Mouse (Mus musculus): ENCODE data around the gene Tmem217. TPM values are rescaled to one million over a fixed set of nuclear protein-coding genes. Genes with fewer than 3 reads are reported as not detected.

Tmem217 gene
- polyA plus RNA-seq (2021) = 0.33 TPM

DNA sequence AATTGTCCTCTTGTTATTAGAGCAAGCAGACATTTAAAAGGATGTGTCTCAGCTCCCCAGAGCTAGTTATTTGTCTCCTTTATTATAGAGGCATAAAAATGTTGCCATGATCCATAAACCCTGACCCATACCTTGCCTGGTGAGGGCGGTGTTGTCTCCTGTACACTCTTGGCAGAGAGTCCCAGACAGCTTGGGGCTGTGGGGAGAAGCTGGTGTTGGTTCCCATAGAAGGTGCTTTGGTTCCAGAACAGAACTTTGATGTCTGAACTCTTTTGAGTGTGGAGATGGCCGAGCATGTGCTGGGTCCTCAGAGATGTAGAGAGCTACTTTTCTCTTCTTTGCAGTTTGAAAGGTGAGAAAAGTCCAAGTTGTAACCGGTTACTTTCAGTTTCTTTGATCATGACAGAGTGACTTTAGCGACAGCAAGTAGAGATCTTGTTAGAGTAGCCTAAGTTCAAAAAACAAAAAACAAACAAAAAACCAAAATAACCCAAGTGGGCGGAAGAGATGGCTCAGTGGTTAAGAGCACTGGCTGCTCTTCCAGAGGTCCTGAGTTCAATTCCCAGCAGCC lies at the start of gene Tmem217:
Gene Tmem217 (minus strand): TSS at position 224 of the 571 bp plus-strand sequence.
- in situ Hi-C loops (cut with MboI; ENCODE audit: low pct_unique_long_range_greater_than_20kb) = no loop called here

GRCm38 (mm10) chr17:29601391-29601790 lies 49.2 kb upstream of the Tmem217 start:
- no peak for ATAC-seq
- in situ Hi-C loops (cut with MboI; ENCODE audit: low pct_unique_long_range_greater_than_20kb) = loop anchor here (10.0 kb wide), 1 partner anchor 283 kb away; no protein-coding TSS in a partner anchor
- no peak for TF ChIP-seq CTCF (IDR thresholded peaks at IDR 0.05)
- ChIA-PET CTCF (no interaction called here), POLR2A (no interaction called here)
- DNase-seq (ENCODE audit: low read depth, low spot score) = no peak
- no peaks in the 10 kb centered on the region for H3K27me3 ChIP-seq

More for the DNA sequence above, at the start of gene Tmem217:
- ChIA-PET CTCF (interaction anchor here (0.8 kb wide), 1 partner anchor 24 kb away, joined by 3 read pairs; no protein-coding TSS in a partner anchor), POLR2A (interaction anchor here (0.6 kb wide), 1 partner anchor 9 kb away, joined by 3 read pairs; no protein-coding TSS in a partner anchor)
- no peak for TF ChIP-seq CTCF (IDR thresholded peaks at IDR 0.05)
- no peak for DNase-seq (ENCODE audit: low read depth, low spot score)
- H3K27me3 ChIP-seq = no peaks in the 10 kb centered on the region
- no peak for ATAC-seq

DNA sequence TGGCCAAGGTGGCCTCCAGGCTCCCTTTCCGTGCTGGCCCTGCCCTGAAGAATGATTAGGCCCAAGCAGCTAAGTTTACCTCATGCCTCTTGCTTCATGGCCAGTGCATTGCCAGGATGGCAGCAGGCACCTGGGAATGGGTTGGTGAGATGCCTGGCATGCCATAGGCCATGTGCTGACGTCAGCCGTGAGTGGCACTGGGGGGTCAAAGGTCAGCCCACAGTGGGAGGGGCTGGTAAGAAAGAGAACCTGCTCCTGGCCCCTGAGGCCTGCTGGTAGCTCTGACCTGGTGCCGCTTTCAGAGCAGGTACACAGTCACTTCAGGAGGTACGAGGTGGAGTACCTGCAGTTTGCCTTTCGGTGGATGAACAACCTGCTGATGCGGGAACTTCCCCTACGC lies 47.4 kb upstream of the Tmem217 start:
- DNase-seq (ENCODE audit: low read depth, low spot score) (no peak), ATAC-seq (no peak)
- no peaks in the 10 kb centered on the region for H3K27me3 ChIP-seq
- ChIA-PET POLR2A (no interaction called here), CTCF (no interaction called here)
- in situ Hi-C loops (cut with MboI; ENCODE audit: low pct_unique_long_range_greater_than_20kb) = no loop called here
- TF ChIP-seq CTCF (IDR thresholded peaks at IDR 0.05) = no peak

GRCm38 (mm10) chr17:29599051-29599450 lies 46.9 kb upstream of the Tmem217 start:
- DNase-seq (ENCODE audit: low read depth, low spot score) = no peak
- no peak for ATAC-seq
- ChIA-PET CTCF (no interaction called here), POLR2A (no interaction called here)
- in situ Hi-C loops (cut with MboI; ENCODE audit: low pct_unique_long_range_greater_than_20kb) = no loop called here
- no peak for TF ChIP-seq CTCF (IDR thresholded peaks at IDR 0.05)
- no peaks in the 10 kb centered on the region for H3K27me3 ChIP-seq

- ChIA-PET POLR2A (no interaction called here), CTCF (no interaction called here)
Measured at GRCm38 (mm10) chr17:29596771-29597132, 44.6 kb upstream of the Tmem217 start.

GRCm38 (mm10) chr17:29595891-29596770 lies 43.9 kb upstream of the Tmem217 start:
- POLR2A ChIA-PET = no interaction called here
- DNase-seq (ENCODE audit: low read depth, low spot score) (no peak), ATAC-seq (no peak)
- in situ Hi-C loops (cut with MboI; ENCODE audit: low pct_unique_long_range_greater_than_20kb) = no loop called here
- TF ChIP-seq CTCF (IDR thresholded peaks at IDR 0.05) = no peak
- CTCF ChIA-PET = no interaction called here
- H3K27me3 ChIP-seq = no peaks in the 10 kb centered on the region

More at GRCm38 (mm10) chr17:29596771-29597132, 44.6 kb upstream of the Tmem217 start:
- no peaks in the 10 kb centered on the region for H3K27me3 ChIP-seq
- no peak for ATAC-seq
- no peak for DNase-seq (ENCODE audit: low read depth, low spot score)
- TF ChIP-seq CTCF (IDR thresholded peaks at IDR 0.05) = no peak
- in situ Hi-C loops (cut with MboI; ENCODE audit: low pct_unique_long_range_greater_than_20kb) = no loop called here

- ChIA-PET POLR2A (interaction anchor here (0.5 kb wide), 1 partner anchor 242 kb away, joined by 3 read pairs; the partner anchor contains the start of gene Mtch1), CTCF (interaction anchor here (1.7 kb wide), 1 partner anchor 14 kb away, joined by 4 read pairs; no protein-coding TSS in a partner anchor)
- no peaks in the 10 kb centered on the region for H3K27me3 ChIP-seq
- DNase-seq (ENCODE audit: low read depth, low spot score) = no peak
- in situ Hi-C loops (cut with MboI; ENCODE audit: low pct_unique_long_range_greater_than_20kb) = no loop called here
- no peak for ATAC-seq
- TF ChIP-seq CTCF (IDR thresholded peaks at IDR 0.05) = no peak
Measured at GRCm38 (mm10) chr17:29589221-29589898, 37.2 kb upstream of the Tmem217 start.

DNA sequence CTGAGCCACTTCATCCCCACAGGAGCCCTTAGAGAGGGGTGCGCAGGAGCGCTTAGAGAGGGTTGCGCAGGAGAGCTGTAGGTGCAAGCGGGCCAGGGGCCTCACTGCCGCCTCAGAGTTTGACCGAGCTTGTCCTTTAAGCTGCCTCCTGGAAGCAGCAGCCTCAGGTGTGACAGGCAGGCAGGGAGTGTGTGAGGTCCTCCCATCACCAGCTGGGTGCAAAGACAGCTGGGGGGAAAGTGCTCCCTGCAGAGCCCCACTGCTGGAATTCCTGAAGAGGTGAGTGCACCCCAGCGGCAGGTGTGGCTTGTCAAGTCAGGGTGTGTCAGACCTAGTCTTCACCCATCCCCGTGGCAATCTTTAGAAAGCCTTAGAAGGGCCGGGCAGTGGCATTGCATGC lies 34.7 kb upstream of the Tmem217 start:
- ATAC-seq (no peak), DNase-seq (ENCODE audit: low read depth, low spot score) (no peak)
- ChIA-PET POLR2A (no interaction called here), CTCF (interaction anchor here (1.3 kb wide), 1 partner anchor 17 kb away, joined by 3 read pairs; no protein-coding TSS in a partner anchor)
- in situ Hi-C loops (cut with MboI; ENCODE audit: low pct_unique_long_range_greater_than_20kb) = no loop called here
- no peaks in the 10 kb centered on the region for H3K27me3 ChIP-seq
- no peak for TF ChIP-seq CTCF (IDR thresholded peaks at IDR 0.05)

DNA sequence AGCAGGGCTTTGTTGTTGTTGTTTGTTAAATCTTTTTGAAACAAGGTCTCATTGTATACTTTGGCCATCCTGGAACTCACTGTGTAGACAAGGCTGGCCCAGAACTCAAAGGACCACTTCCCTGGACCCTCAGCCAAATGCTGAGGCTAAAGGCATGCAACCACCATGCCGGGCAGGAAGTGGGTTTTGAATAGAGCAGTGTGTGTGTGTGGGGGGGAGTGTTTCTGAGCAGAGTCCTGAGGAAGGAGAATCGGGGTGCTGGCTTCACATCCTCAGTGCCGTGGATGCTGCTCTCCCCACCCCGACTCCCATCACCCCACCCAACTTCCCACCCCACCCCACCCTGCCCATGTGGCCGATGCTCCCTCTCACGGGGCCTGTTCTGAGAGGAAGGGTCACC lies 33.3 kb upstream of the Tmem217 start:
- ATAC-seq = no peak
- in situ Hi-C loops (cut with MboI; ENCODE audit: low pct_unique_long_range_greater_than_20kb) = no loop called here
- CTCF ChIA-PET = no interaction called here
- POLR2A ChIA-PET = no interaction called here
- TF ChIP-seq CTCF (IDR thresholded peaks at IDR 0.05) = no peak
- no peak for DNase-seq (ENCODE audit: low read depth, low spot score)
- H3K27me3 ChIP-seq = no peaks in the 10 kb centered on the region

- POLR2A ChIA-PET = no interaction called here
- TF ChIP-seq CTCF (IDR thresholded peaks at IDR 0.05) = no peak
- no peaks in the 10 kb centered on the region for H3K27me3 ChIP-seq
- ATAC-seq (no peak), DNase-seq (ENCODE audit: low read depth, low spot score) (no peak)
- in situ Hi-C loops (cut with MboI; ENCODE audit: low pct_unique_long_range_greater_than_20kb) = no loop called here
- CTCF ChIA-PET = no interaction called here
Measured at GRCm38 (mm10) chr17:29584737-29585136, 32.6 kb upstream of the Tmem217 start.

- ChIA-PET CTCF (no interaction called here), POLR2A (no interaction called here)
- DNase-seq (ENCODE audit: low read depth, low spot score) (no peak), ATAC-seq (no peak)
- H3K27me3 ChIP-seq = no peaks in the 10 kb centered on the region
- no peak for TF ChIP-seq CTCF (IDR thresholded peaks at IDR 0.05)
- in situ Hi-C loops (cut with MboI; ENCODE audit: low pct_unique_long_range_greater_than_20kb) = no loop called here
Measured at GRCm38 (mm10) chr17:29584306-29584705, 32.1 kb upstream of the Tmem217 start.
